In the genomic region with DNA sequence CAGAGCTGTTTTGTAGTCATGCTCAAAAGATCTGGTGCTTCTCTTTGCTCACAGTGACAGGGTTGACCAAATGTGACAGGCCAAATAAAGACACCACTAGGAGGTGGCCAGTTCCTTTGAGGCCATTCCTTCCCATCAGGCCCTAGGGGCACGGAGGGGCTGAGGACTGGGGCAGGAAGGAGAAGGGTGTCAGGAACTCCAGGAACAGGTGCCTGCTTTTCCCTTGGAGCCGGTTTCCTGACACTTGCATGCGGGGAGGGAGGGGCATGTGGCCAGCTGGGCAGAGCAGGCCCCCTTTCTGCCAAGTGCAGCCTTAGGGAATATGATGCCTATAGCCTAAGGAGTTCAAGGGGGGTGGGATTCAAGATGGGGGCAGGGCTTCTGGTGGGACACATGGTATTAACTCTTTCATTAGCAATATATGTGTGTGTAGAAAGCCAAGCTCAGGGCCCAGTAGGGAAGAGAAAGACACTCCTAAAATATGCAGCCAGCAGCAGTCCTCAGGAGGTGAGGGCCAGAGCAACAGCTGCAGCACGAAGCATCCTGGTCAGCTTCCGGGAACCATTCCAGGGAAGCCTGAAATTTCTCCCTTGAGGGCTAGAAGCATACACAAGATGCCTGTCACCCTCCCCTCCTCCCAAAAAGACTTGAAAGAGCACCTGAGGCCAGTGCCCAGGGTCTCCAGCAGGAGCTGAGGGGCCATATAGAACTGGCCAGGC, we compare ENCODE assay signal across 15 mouse cellular contexts. TPM values are rescaled to one million over a fixed set of nuclear protein-coding genes. Genes with fewer than 3 reads are reported as not detected.
DNase-seq lines count a peak whose midpoint lies in the region; ATAC-seq and TF ChIP-seq lines count a peak whose summit lies in the region.
"Had no signal": no experiment of that assay in that cellular context is flagged by ENCODE, and none has a peak within 500 bp of the region (broad histone marks: within the 10 kb centered on the region; RNA-seq: fewer than 3 reads in every experiment).

No protein-coding gene starts in this region.

- H3K4me1 ChIP-seq in intestine, embryonic 16.5 days (ENCODE audit: control insufficient read depth, insufficient read depth, low read length): no peaks in the 10 kb centered on the region
- no peaks in the 10 kb centered on the region for H3K4me1 ChIP-seq in intestine, postnatal 0 days (replicated peaks; ENCODE audit: control insufficient read depth, insufficient read depth, low read length)
- H3K4me1 ChIP-seq in midbrain, embryonic 10.5 days: peaks cover 84% of the 10 kb centered on the region
- no peaks in the 10 kb centered on the region for H3K4me1 ChIP-seq in midbrain, postnatal 0 days (ENCODE audit: insufficient read depth, low read length)

- H3K9ac ChIP-seq in intestine, embryonic 16.5 days (ENCODE audit: low read depth, low read length): no peak overlapping the region
- no peak overlapping the region for H3K9ac ChIP-seq in intestine, postnatal 0 days (ENCODE audit: low read depth, low read length)
- no peak overlapping the region for H3K9ac ChIP-seq in midbrain, postnatal 0 days (replicated peaks; ENCODE audit: low read length, poor library complexity, severe bottlenecking)
- H3K9ac ChIP-seq: forebrain, postnatal 0 days; heart, embryonic 12.5 days had no signal

- no peaks in the 10 kb centered on the region for H3K36me3 ChIP-seq in intestine, embryonic 16.5 days (ENCODE audit: control insufficient read depth, insufficient read depth, low read length)
- H3K36me3 ChIP-seq in intestine, postnatal 0 days (ENCODE audit: control insufficient read depth, insufficient read depth): no peaks in the 10 kb centered on the region
- H3K36me3 ChIP-seq in midbrain, embryonic 10.5 days: no peaks in the 10 kb centered on the region
- H3K36me3 ChIP-seq in midbrain, postnatal 0 days (ENCODE audit: insufficient read depth, low read length): no peaks in the 10 kb centered on the region
- H3K36me3 ChIP-seq: heart, embryonic 12.5 days had no signal

- WGBS in intestine, embryonic 16.5 days: 46% methylated on average over 5 of the region's 5 CpGs
- 52% methylated on average over 5 of the region's 5 CpGs for WGBS in intestine, postnatal 0 days
- 47% methylated on average over 5 of the region's 5 CpGs for WGBS in midbrain, embryonic 10.5 days
- 41% methylated on average over 4 of the region's 5 CpGs for WGBS in midbrain, postnatal 0 days

- no peak overlapping the region for H3K4me3 ChIP-seq in intestine, embryonic 16.5 days (ENCODE audit: low read length)
- H3K4me3 ChIP-seq in intestine, postnatal 0 days (ENCODE audit: low read depth, low read length): no peak overlapping the region
- no peak overlapping the region for H3K4me3 ChIP-seq in midbrain, embryonic 10.5 days
- H3K4me3 ChIP-seq in midbrain, postnatal 0 days (ENCODE audit: low read depth, low read length): no peak overlapping the region
- H3K4me3 ChIP-seq: erythroblast, embryonic 14.5 days; heart, embryonic 12.5 days had no signal

- TF ChIP-seq CTCF in intestine, postnatal 0 days (IDR thresholded peaks at IDR 0.05; ENCODE audit: low read depth): no peak
- no peak for TF ChIP-seq CTCF in midbrain, postnatal 0 days (IDR thresholded peaks at IDR 0.05)

- peak; percentile 24; the same call in 1 of the 2 replicates for ATAC-seq in intestine, embryonic 16.5 days
- ATAC-seq in intestine, postnatal 0 days: no peak
- ATAC-seq in midbrain, postnatal 0 days (ENCODE audit: low FRiP score): no peak
- ATAC-seq: CD4-positive, CD25-positive, alpha-beta regulatory T cell, adult 4 months; forebrain, postnatal 0 days had no signal

- no peak overlapping the region for H3K27ac ChIP-seq in intestine, embryonic 16.5 days (ENCODE audit: low read length)
- no peak overlapping the region for H3K27ac ChIP-seq in intestine, postnatal 0 days (ENCODE audit: low read depth, low read length)
- peak overlapping the region; percentile 49 for H3K27ac ChIP-seq in midbrain, embryonic 10.5 days (replicated peaks)
- H3K27ac ChIP-seq in midbrain, postnatal 0 days (ENCODE audit: low read depth, low read length): no peak overlapping the region

- peak; percentile 24 for DNase-seq in midbrain, embryonic 10.5 days (ENCODE audit: low spot score)
- DNase-seq in midbrain, postnatal 0 days (ENCODE audit: low spot score): no peak
- DNase-seq in gastrocnemius, postnatal 10 days: peak; percentile 32
- DNase-seq in testis, postnatal 10 days (ENCODE audit: low spot score): peak; percentile 51
- no peak for DNase-seq in spleen, postnatal 10 days (ENCODE audit: low spot score in 2 of 2)
- DNase-seq in thymus, postnatal 0 days (ENCODE audit: low spot score): no peak
- DNase-seq: adrenal gland, postnatal 25 days; cerebellum, adult 9-10 months; embryo, embryonic 11 days; forebrain, postnatal 0 days had no signal

- no peak overlapping the region for H3K4me2 ChIP-seq in intestine, embryonic 16.5 days (ENCODE audit: low read depth, low read length)
- no peak overlapping the region for H3K4me2 ChIP-seq in intestine, postnatal 0 days (replicated peaks; ENCODE audit: low read depth)
- H3K4me2 ChIP-seq in midbrain, postnatal 0 days (ENCODE audit: low read depth, low read length, poor library complexity, severe bottlenecking): no peak overlapping the region
- H3K4me2 ChIP-seq: heart, embryonic 12.5 days had no signal

- H3K27me3 ChIP-seq in intestine, embryonic 16.5 days (replicated peaks; ENCODE audit: control insufficient read depth, insufficient read depth, low read length): peaks cover 10% of the 10 kb centered on the region; the same call in 1 of the 2 replicates
- no peaks in the 10 kb centered on the region; the same call in 1 of the 2 replicates for H3K27me3 ChIP-seq in intestine, postnatal 0 days (replicated peaks; ENCODE audit: control insufficient read depth, insufficient read depth, low read length)
- H3K27me3 ChIP-seq in midbrain, embryonic 10.5 days (ENCODE audit: low read depth, poor library complexity, severe bottlenecking): peaks cover 100% of the 10 kb centered on the region
- peaks cover 12% of the 10 kb centered on the region; the same call in 1 of the 2 replicates for H3K27me3 ChIP-seq in midbrain, postnatal 0 days (ENCODE audit: insufficient read depth, low read length)

- H3K9me3 ChIP-seq in intestine, embryonic 16.5 days (ENCODE audit: control insufficient read depth, low read length): no peaks in the 10 kb centered on the region
- no peaks in the 10 kb centered on the region for H3K9me3 ChIP-seq in intestine, postnatal 0 days (ENCODE audit: control insufficient read depth)
- H3K9me3 ChIP-seq in midbrain, embryonic 10.5 days (replicated peaks): no peaks in the 10 kb centered on the region
- H3K9me3 ChIP-seq in midbrain, postnatal 0 days (ENCODE audit: low read length): no peaks in the 10 kb centered on the region
- H3K9me3 ChIP-seq: heart, embryonic 12.5 days had no signal

RNA-seq across cellular contexts. Expression of gene Pja1, which starts 46.9 kb away (rescaled TPM):
- polyA plus RNA-seq in intestine, embryonic 16.5 days (2015; fragmentation: Nextera tagmentation; extraction: Ambion mirVana): 146 and 162 TPM in 2 replicates
- 74.1 and 74.4 TPM in 2 replicates for polyA plus RNA-seq in intestine, postnatal 0 days (2015; fragmentation: Nextera tagmentation; extraction: Ambion mirVana)
- polyA plus RNA-seq in midbrain, embryonic 10.5 days (2016; fragmentation: Nextera tagmentation; extraction: Ambion mirVana): 210 and 212 TPM in 2 replicates
- total RNA-seq in midbrain, postnatal 0 days (2014; rRNA removed): 250 and 271 TPM in 2 replicates
- polyA plus RNA-seq in midbrain, postnatal 0 days (2015; fragmentation: Nextera tagmentation; extraction: Ambion mirVana): 405 and 423 TPM in 2 replicates
- total RNA-seq in gastrocnemius, postnatal 10 days (2021): 10 to 100 TPM; 31.4 to 36.5 TPM
- 39.0 and 46.3 TPM in 2 replicates for polyA plus RNA-seq in thymus, postnatal 0 days (2015; fragmentation: Nextera tagmentation; extraction: Ambion mirVana)

Comparison
In these comparisons a context has a peak if more than half of its experiments do, and no peak if none do; other contexts are left out.
1. DNase-seq: peak in midbrain, embryonic 10.5 days (single experiment), gastrocnemius, postnatal 10 days (single experiment) and testis, postnatal 10 days (single experiment); none in midbrain, postnatal 0 days (single experiment), spleen, postnatal 10 days (0 of 2) and thymus, postnatal 0 days (single experiment).